Mouse (Mus musculus) neural tube, embryonic 15.5 days (tissue): ENCODE results near the gene Gm5930. TPM values are rescaled to one million over a fixed set of nuclear protein-coding genes. Genes with fewer than 3 reads are reported as not detected.
"Not testable (repeated sequence)": the region's sequence is repeated elsewhere in the genome, so short reads cannot be mapped to it uniquely, and the experiment has no call there.

ENCODE experiments used
- ATAC-seq: fragments of 200-750 bp; cut with Nextera tagmentation; 2 replicates; pipeline ENCODE4 v1.8.0; 2017; ENCODE audit warnings: mild to moderate bottlenecking, moderate TSS enrichment, moderate library complexity; ENCODE audit not compliant: low FRiP score
- H3K27ac ChIP-seq: fragments of 300-500 bp; sonication (generic); replicated peaks from 2 replicates; pipeline ENCODE4 v1.5.1; 2015; ENCODE audit warnings: mild to moderate bottlenecking, inconsistent platforms
- H3K27me3 ChIP-seq: fragments of 300-500 bp; sonication (generic); replicated peaks from 2 replicates; pipeline ENCODE4 v1.6.1; 2015; ENCODE audit warnings: inconsistent platforms
- H3K36me3 ChIP-seq: fragments of 300-500 bp; sonication (generic); 2 replicates; pipeline ENCODE4 v1.6.1; 2015; ENCODE audit warnings: inconsistent platforms
- H3K4me1 ChIP-seq: fragments of 300-500 bp; sonication (generic); 2 replicates; pipeline ENCODE4 v1.6.1; 2015; ENCODE audit warnings: inconsistent platforms
- H3K4me2 ChIP-seq: fragments of 300-500 bp; sonication (generic); 2 replicates; pipeline ENCODE4 v1.6.1; 2015; ENCODE audit warnings: inconsistent platforms, mild to moderate bottlenecking, moderate library complexity
- H3K4me3 ChIP-seq: fragments of 300-500 bp; sonication (generic); replicated peaks from 2 replicates; pipeline ENCODE4 v1.5.1; 2015; ENCODE audit warnings: mild to moderate bottlenecking, inconsistent platforms
- H3K9ac ChIP-seq: fragments of 300-500 bp; sonication (generic); replicated peaks from 2 replicates; pipeline ENCODE4 v1.6.1; 2015; ENCODE audit warnings: mild to moderate bottlenecking, inconsistent platforms
- H3K9me3 ChIP-seq: fragments of 300-500 bp; sonication (generic); replicated peaks from 2 replicates; pipeline ENCODE4 v1.6.1; 2016; ENCODE audit warnings: inconsistent platforms
- WGBS: fragments of 180-500 bp; shearing (Covaris S2); methylation state at CpG from one replicate; pipeline ENCODE4 v1.1.7; 2015; ENCODE audit warnings: mixed read lengths; 5-methylcytosine and 5-hydroxymethylcytosine counted together
- polyA plus RNA-seq: library from polyadenylated mRNA; unstranded; fragments of >200 nt; fragmentation: Nextera tagmentation; extraction: Ambion mirVana; gene quantifications from 2 replicates; pipeline ENCODE4 v1.2.1, GENCODE M21; 2015

The Gm5930 gene
- not detected in 2 replicates for polyA plus RNA-seq

- H3K36me3 ChIP-seq, H3K9me3 ChIP-seq, H3K4me3 ChIP-seq, H3K9ac ChIP-seq, H3K4me2 ChIP-seq, H3K27me3 ChIP-seq, H3K27ac ChIP-seq, ATAC-seq, H3K4me1 ChIP-seq: not testable (repeated sequence)
- WGBS: no CpG with 5 or more reads among the region's 2 CpGs
Observed at GRCm38 (mm10) chr14:44338484-44338883, at the start of gene Gm5930. Gene Gm5930, minus strand, starts transcription at chr14:44338584.

GRCm38 (mm10) chr14:44384233-44384632, 45.8 kb upstream of the Gm5930 start:
- not testable (repeated sequence) for H3K27me3 ChIP-seq, H3K4me3 ChIP-seq, H3K36me3 ChIP-seq, H3K4me1 ChIP-seq, H3K27ac ChIP-seq, H3K9me3 ChIP-seq, ATAC-seq, H3K4me2 ChIP-seq, H3K9ac ChIP-seq
- WGBS: 89% methylated on average over 4 of the region's 4 CpGs

DNA sequence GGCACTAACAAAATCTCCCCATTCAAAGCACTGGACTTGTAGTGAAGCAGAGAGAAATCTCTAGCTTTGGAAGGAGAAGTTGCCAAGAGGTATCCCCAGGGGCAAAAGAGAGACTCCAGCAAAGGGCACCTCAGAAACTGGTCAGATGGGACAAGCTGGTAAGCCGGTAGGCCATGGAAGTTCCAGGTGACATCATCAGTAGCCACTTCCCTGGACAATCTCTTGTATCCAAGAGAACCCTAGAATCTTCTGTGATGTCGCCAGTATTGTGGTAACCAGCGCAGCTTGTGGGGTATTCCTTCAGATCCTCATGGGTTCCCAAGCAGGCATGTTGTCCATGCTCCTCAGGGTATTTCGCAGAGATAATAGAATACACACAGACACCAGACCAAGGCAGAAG, 26.7 kb upstream of the Gm5930 start, which contains the start of gene Gm8229:
TSS of gene Gm8229 (plus strand) at position 301 of the 400 bp plus-strand sequence.
- not testable (repeated sequence) for H3K4me2 ChIP-seq, H3K9ac ChIP-seq, ATAC-seq, H3K4me3 ChIP-seq, H3K36me3 ChIP-seq, H3K27me3 ChIP-seq, H3K27ac ChIP-seq, H3K9me3 ChIP-seq, H3K4me1 ChIP-seq
- WGBS: 94% methylated on average over 4 of the region's 4 CpGs

- not testable (repeated sequence) for H3K4me2 ChIP-seq, H3K4me3 ChIP-seq, H3K9me3 ChIP-seq, H3K9ac ChIP-seq, H3K27me3 ChIP-seq, H3K27ac ChIP-seq, H3K4me1 ChIP-seq, ATAC-seq, H3K36me3 ChIP-seq
Observed at GRCm38 (mm10) chr14:44362301-44362700, 23.9 kb upstream of the Gm5930 start.

GRCm38 (mm10) chr14:44361416-44361815, 23.0 kb upstream of the Gm5930 start:
- not testable (repeated sequence) for H3K36me3 ChIP-seq, H3K4me1 ChIP-seq, H3K27me3 ChIP-seq, H3K27ac ChIP-seq, H3K4me3 ChIP-seq, H3K4me2 ChIP-seq, H3K9ac ChIP-seq, H3K9me3 ChIP-seq, ATAC-seq
- 56% methylated on average over 2 of the region's 2 CpGs for WGBS

GRCm38 (mm10) chr14:44312049-44312448, 26.3 kb downstream of the Gm5930 start:
- 83% methylated on average over 4 of the region's 4 CpGs for WGBS
- not testable (repeated sequence) for H3K9ac ChIP-seq, H3K4me2 ChIP-seq, H3K27me3 ChIP-seq, H3K4me1 ChIP-seq, H3K4me3 ChIP-seq, H3K36me3 ChIP-seq, H3K27ac ChIP-seq, ATAC-seq, H3K9me3 ChIP-seq

- H3K9me3 ChIP-seq, H3K4me1 ChIP-seq, H3K36me3 ChIP-seq, H3K27me3 ChIP-seq, H3K27ac ChIP-seq, H3K4me3 ChIP-seq, H3K9ac ChIP-seq, ATAC-seq, H3K4me2 ChIP-seq: not testable (repeated sequence)
- 95% methylated on average over 2 of the region's 2 CpGs for WGBS
Observed at GRCm38 (mm10) chr14:44285280-44285679, 53.1 kb downstream of the Gm5930 start, which contains the start of gene Gm8220. Gene Gm8220, plus strand, starts transcription at chr14:44285580.

Other genes with a start within 250 kb of the Gm5930 start
- 0.22 and 0.27 TPM in 2 replicates for gene Ear2, start 235.9 kb downstream of the Gm5930 start, polyA plus RNA-seq
- not detected in 2 replicates for gene Gm3327, start 214.7 kb downstream of the Gm5930 start, polyA plus RNA-seq
- gene Gm8212, start 140.9 kb downstream of the Gm5930 start, polyA plus RNA-seq: not detected in 2 replicates
- gene 4930503E14Rik, start 125.3 kb downstream of the Gm5930 start, polyA plus RNA-seq: not detected in 2 replicates
- gene Gm8220, start 53.0 kb downstream of the Gm5930 start, polyA plus RNA-seq: not detected in 2 replicates
- gene Gm8229, start 26.8 kb upstream of the Gm5930 start, polyA plus RNA-seq: not detected in 2 replicates
- not detected in 2 replicates for gene Gm3371, start 72.1 kb upstream of the Gm5930 start, polyA plus RNA-seq
- not detected in 2 replicates for gene Gm8232, start 95.1 kb upstream of the Gm5930 start, polyA plus RNA-seq
- gene BC061237, start 153.9 kb upstream of the Gm5930 start, polyA plus RNA-seq: 0.18 TPM in 1 of 2 replicates, not detected in the other
- not detected in 2 replicates for gene Gm17093, start 179.7 kb upstream of the Gm5930 start, polyA plus RNA-seq
- gene Gm8247, start 244.6 kb upstream of the Gm5930 start, polyA plus RNA-seq: not detected in 2 replicates